Mouse (Mus musculus) forebrain, postnatal 0 days (tissue): ENCODE results near the gene Gfpt2. TPM values are rescaled to one million over a fixed set of nuclear protein-coding genes. Genes with fewer than 3 reads are reported as not detected.
A peak's percentile ranks its signal among the peaks of the same experiment; 100 is the strongest.

Source experiments
- ATAC-seq: fragments of 200-750 bp; cut with Nextera tagmentation; 2 replicates; pipeline ENCODE4 v1.8.0; 2017; ENCODE audit warnings: mild to moderate bottlenecking, moderate library complexity
- DNase-seq: peaks from one replicate; pipeline ENCODE4 v3.0.0-alpha.2; 2015
- H3K27ac ChIP-seq: fragments of 300-500 bp; sonication (generic); 2 replicates; pipeline ENCODE4 v1.5.1; 2014; ENCODE audit warnings: low read depth, mild to moderate bottlenecking, antibody characterized with exemption, low read length, moderate library complexity, mixed read lengths
- H3K27me3 ChIP-seq: fragments of 300-500 bp; sonication (generic); 2 replicates; pipeline ENCODE4 v1.6.1; 2014; ENCODE audit warnings: mild to moderate bottlenecking, low read length, mixed read lengths; ENCODE audit not compliant: insufficient read depth
- H3K36me3 ChIP-seq: fragments of 300-500 bp; sonication (generic); 2 replicates; pipeline ENCODE4 v1.6.1; 2014; ENCODE audit warnings: mild to moderate bottlenecking, moderate library complexity; ENCODE audit not compliant: insufficient read depth
- H3K4me1 ChIP-seq: fragments of 300-500 bp; sonication (generic); 2 replicates; pipeline ENCODE4 v1.6.1; 2014; ENCODE audit warnings: antibody characterized with exemption; ENCODE audit not compliant: insufficient read depth
- H3K4me2 ChIP-seq: fragments of 300-500 bp; sonication (generic); 2 replicates; pipeline ENCODE4 v1.6.1; 2014; ENCODE audit warnings: low read depth, mild to moderate bottlenecking, moderate library complexity
- H3K4me3 ChIP-seq: fragments of 300-500 bp; sonication (generic); 2 replicates; pipeline ENCODE4 v1.5.1; 2014; ENCODE audit warnings: low read depth, low read length, mixed read lengths
- H3K9ac ChIP-seq: fragments of 300-500 bp; sonication (generic); 2 replicates; pipeline ENCODE4 v1.6.1; 2014; ENCODE audit warnings: mild to moderate bottlenecking
- H3K9me3 ChIP-seq: fragments of 300-500 bp; sonication (generic); 2 replicates; pipeline ENCODE4 v1.6.1; 2016; ENCODE audit warnings: low read length
- CTCF ChIP-seq: sonication (generic); IDR thresholded peaks from 2 replicates; pipeline ENCODE4 v1.5.1; 2016; ENCODE audit warnings: antibody characterized with exemption, control low read depth, low read depth
- WGBS: fragments of 180-500 bp; shearing (Covaris S2); extraction: QIAGEN DNeasy Blood & Tissue Kit; methylation state at CpG from one replicate; pipeline ENCODE4 v1.1.7; 2014; 5-methylcytosine and 5-hydroxymethylcytosine counted together
- polyA plus RNA-seq: library from polyadenylated mRNA; unstranded; fragments of >200 nt; fragmentation: Nextera tagmentation; extraction: Ambion mirVana; gene quantifications from 2 replicates; pipeline ENCODE4 v1.2.1, GENCODE M21; 2015
- total RNA-seq: library from RNA; depleted of rRNA; stranded (reverse); fragments of >200 nt; gene quantifications from 2 replicates; pipeline ENCODE4 v1.2.3, GENCODE M21; 2014

The Gfpt2 gene
- total and polyA plus RNA-seq, 2 experiments from 2014 or later, result 5.5 to 7.4 TPM

GRCm38 (mm10) chr11:49824896-49825295 is 30.9 kb downstream of the Gfpt2 start:
- Histone ChIP-seq H3K9ac (no peak overlapping the region), H3K27me3 (no peaks in the 10 kb centered on the region), H3K4me1 (0 out of 2 replicates have a peak, but pooled peaks cover 7% of the 10 kb centered on the region), H3K4me3 (no peak overlapping the region), H3K9me3 (no peaks in the 10 kb centered on the region), H3K36me3 (peaks cover 40% of the 10 kb centered on the region), H3K4me2 (no peak overlapping the region), H3K27ac (no peak overlapping the region)
- WGBS, result 42% methylated on average over 2 of the region's 2 CpGs
- DNase-seq (no peak), ATAC-seq (no peak)
- TF ChIP-seq CTCF, result peak; percentile 77

GRCm38 (mm10) chr11:49827243-49827642 is 33.3 kb downstream of the Gfpt2 start:
- H3K36me3 ChIP-seq, result peaks cover 48% of the 10 kb centered on the region
- no peaks in the 10 kb centered on the region for H3K9me3 ChIP-seq
- WGBS, result 51% methylated on average over 6 of the region's 6 CpGs
- no peaks in the 10 kb centered on the region for H3K4me1 ChIP-seq
- ATAC-seq (no peak), DNase-seq (no peak)
- no peak overlapping the region for H3K27ac ChIP-seq
- H3K9ac ChIP-seq, result no peak overlapping the region
- no peaks in the 10 kb centered on the region for H3K27me3 ChIP-seq
- TF ChIP-seq CTCF, result no peak
- no peak overlapping the region for H3K4me3 ChIP-seq
- no peak overlapping the region for H3K4me2 ChIP-seq

DNA sequence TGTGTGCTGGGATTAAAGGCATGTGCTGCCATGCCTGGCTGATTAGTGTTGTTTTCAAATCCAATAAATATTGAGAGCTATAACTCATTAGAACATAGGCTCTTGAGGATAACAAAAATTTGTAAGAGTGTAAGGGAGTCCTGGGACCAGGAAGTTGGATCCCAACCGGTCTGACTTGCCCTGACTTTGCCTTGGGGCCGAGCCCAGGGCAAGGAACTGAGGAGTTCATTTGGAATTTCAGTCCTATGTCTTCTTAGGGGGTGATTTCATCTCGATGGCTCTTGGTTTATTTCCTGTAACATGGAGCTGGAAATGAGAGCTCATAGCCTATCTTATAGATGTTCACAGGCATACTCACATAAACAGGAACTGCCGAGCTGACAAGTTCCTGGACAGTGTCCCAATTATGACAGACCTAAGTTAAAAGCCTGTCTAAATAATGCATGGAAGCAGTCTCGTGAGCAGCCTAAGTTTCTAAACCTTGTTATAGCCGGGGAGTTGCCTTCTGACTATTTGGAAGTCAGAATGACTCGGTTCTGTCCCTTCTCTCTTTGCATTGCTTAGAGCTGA is 35.3 kb downstream of the Gfpt2 start:
- peaks cover 49% of the 10 kb centered on the region for H3K36me3 ChIP-seq
- ATAC-seq, result 0 out of 2 replicates have a peak, but pooled peaks have one; percentile 23
- 67% methylated on average over 7 of the region's 7 CpGs for WGBS

DNA sequence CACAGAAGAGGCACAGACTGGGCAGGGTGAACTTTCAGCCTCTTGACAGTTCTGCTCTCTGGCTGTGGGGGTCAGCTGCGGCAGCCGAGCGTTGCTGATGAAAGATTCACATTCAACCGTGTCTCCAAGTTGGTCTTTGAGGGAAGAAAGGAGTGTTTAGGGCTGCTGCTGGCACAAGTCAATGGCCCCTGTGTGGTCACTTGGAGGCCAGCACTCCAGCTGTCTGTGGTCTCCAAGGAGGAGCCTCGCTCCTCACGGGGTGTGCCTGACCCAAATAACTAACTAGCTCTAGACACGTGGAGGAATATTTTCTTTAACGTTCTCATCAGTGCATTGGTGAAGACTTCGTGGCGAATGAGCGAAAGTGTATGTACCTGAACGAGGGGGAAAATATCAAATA is 38.0 kb downstream of the Gfpt2 start:
- DNase-seq, result no peak

More for the DNA sequence above, 35.3 kb downstream of the Gfpt2 start:
- no peak overlapping the region for H3K9ac ChIP-seq
- H3K4me2 ChIP-seq, result no peak overlapping the region
- H3K27ac ChIP-seq, result no peak overlapping the region
- no peaks in the 10 kb centered on the region for H3K9me3 ChIP-seq
- no peak overlapping the region for H3K4me3 ChIP-seq
- no peaks in the 10 kb centered on the region for H3K27me3 ChIP-seq
- DNase-seq, result peak; percentile 29
- no peaks in the 10 kb centered on the region for H3K4me1 ChIP-seq
- TF ChIP-seq CTCF, result no peak

GRCm38 (mm10) chr11:49832962-49833361 is 39.0 kb downstream of the Gfpt2 start:
- Histone ChIP-seq H3K4me2 (no peak overlapping the region), H3K4me1 (no peaks in the 10 kb centered on the region), H3K4me3 (no peak overlapping the region), H3K27ac (no peak overlapping the region), H3K9me3 (no peaks in the 10 kb centered on the region), H3K9ac (no peak overlapping the region), H3K36me3 (peaks cover 57% of the 10 kb centered on the region), H3K27me3 (no peaks in the 10 kb centered on the region)
- no peak for DNase-seq
- 92% methylated on average over 5 of the region's 5 CpGs for WGBS
- TF ChIP-seq CTCF, result no peak
- ATAC-seq, result no peak

More for the DNA sequence above, 38.0 kb downstream of the Gfpt2 start:
- 82% methylated on average over 12 of the region's 12 CpGs for WGBS
- Histone ChIP-seq H3K36me3 (peaks cover 52% of the 10 kb centered on the region), H3K9me3 (no peaks in the 10 kb centered on the region), H3K9ac (no peak overlapping the region), H3K4me2 (no peak overlapping the region), H3K27me3 (no peaks in the 10 kb centered on the region), H3K27ac (no peak overlapping the region), H3K4me3 (no peak overlapping the region), H3K4me1 (no peaks in the 10 kb centered on the region)
- TF ChIP-seq CTCF, result no peak
- 0 out of 2 replicates have a peak, but pooled peaks have one; percentile 42 for ATAC-seq

DNA sequence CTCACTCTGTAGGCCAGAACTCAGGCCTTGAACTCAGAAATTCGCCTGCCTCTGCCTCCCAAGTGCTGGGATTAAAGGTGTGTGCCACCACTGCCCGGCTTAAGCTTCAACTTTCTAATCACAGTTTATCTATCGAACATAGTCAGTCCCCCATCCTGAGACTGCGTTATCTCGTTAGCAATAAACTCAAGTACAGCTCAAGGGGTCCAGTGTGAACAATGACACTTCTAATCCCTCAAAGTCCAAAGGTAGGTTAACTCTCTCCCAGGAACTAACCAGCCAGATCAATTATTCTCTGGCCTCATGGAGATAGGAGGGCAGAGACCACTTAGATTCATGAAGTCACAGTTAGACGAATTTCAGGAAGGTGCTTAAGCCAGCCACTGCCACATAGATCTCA is 40.3 kb downstream of the Gfpt2 start:
- 88% methylated on average over 6 of the region's 6 CpGs for WGBS
- H3K4me1 ChIP-seq, result no peaks in the 10 kb centered on the region
- ATAC-seq (no peak), DNase-seq (no peak)
- no peaks in the 10 kb centered on the region for H3K9me3 ChIP-seq
- H3K27ac ChIP-seq, result no peak overlapping the region
- no peaks in the 10 kb centered on the region for H3K27me3 ChIP-seq
- no peak overlapping the region for H3K9ac ChIP-seq
- H3K36me3 ChIP-seq, result peaks cover 51% of the 10 kb centered on the region
- no peak overlapping the region for H3K4me3 ChIP-seq
- no peak overlapping the region for H3K4me2 ChIP-seq
- TF ChIP-seq CTCF, result no peak

DNA sequence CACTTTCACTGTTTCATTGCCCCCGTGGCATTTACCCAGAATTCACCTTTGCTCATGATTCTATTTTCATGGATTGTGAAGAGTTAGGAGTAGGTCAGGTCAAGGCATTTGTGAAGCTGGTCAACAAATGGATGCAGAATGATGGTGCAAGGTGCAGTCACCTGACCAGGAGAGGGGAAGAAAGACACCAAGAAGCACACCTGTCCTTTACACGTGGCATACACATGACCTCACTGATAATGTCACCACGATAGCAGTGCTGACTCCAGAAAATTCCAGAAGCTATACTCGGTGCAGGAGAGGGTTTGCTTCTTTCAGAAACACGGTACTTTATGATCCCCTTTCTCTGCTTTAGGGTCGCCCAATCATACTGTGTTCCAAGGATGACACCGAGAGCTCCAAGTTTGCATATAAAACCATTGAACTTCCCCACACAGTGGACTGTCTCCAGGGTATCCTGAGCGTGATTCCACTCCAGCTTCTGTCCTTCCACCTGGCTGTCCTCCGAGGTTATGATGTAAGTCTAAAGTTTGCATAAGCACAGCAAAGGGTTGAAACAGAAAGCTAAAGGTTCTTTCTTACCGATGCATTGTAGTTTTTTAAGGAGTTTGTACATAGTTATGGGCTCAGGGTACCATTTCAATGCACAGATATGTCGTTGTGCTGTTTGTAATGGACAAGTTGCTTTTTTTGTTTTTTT is 41.4 kb downstream of the Gfpt2 start:
- ATAC-seq (no peak), DNase-seq (no peak)
- TF ChIP-seq CTCF, result no peak
- no peaks in the 10 kb centered on the region for H3K9me3 ChIP-seq
- no peaks in the 10 kb centered on the region for H3K4me1 ChIP-seq
- WGBS, result 97% methylated on average over 11 of the region's 11 CpGs
- H3K36me3 ChIP-seq, result peaks cover 40% of the 10 kb centered on the region
- H3K4me2 ChIP-seq, result no peak overlapping the region
- H3K27me3 ChIP-seq, result no peaks in the 10 kb centered on the region
- H3K27ac ChIP-seq, result no peak overlapping the region
- H3K4me3 ChIP-seq, result no peak overlapping the region
- no peak overlapping the region for H3K9ac ChIP-seq
